In the genomic region with DNA sequence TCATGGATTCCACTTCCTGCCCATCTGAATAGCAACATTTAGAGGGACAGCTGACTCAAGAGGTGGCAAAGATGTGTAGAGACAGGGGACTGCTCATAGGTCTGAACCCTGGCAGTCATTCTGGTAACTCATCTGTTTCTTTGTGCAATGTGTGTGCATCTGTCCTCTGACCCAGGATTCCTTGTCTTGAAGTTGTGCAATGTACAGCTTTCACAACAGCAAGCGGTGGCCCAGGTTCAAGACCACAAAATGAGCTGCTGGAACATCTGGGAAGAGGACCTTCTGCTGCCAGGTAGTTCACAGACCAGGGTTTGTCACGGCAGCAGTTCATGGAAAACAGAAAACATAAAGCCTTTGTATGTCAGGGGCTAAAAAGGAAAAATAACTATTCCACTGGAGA, we compare ENCODE assay signal across 28 mouse cellular contexts.
A peak's percentile ranks its signal among the peaks of the same experiment; 100 is the strongest.
DNase-seq lines count a peak whose midpoint lies in the region; ATAC-seq and TF ChIP-seq lines count a peak whose summit lies in the region.
"Had no signal": no experiment of that assay in that cellular context is flagged by ENCODE, and none has a peak within 500 bp of the region (broad histone marks: within the 10 kb centered on the region; RNA-seq: fewer than 3 reads in every experiment).

No protein-coding gene starts in this region.

- DNase-seq in lung, postnatal 14 days, result peak; percentile 8
- DNase-seq in lung, postnatal 25 days (ENCODE audit: low spot score), result no peak
- peak; percentile 65 for DNase-seq in NIH3T3 (ENCODE audit: low read depth)
- peak; percentile 69 for DNase-seq in fibroblast of lung, adult 2 months (ENCODE audit: low read depth)
- no peak for DNase-seq in T-cell, adult 2 months (ENCODE audit: low spot score)
- DNase-seq in kidney, postnatal 10 days, result no peak
- DNase-seq: adrenal gland, adult 8-10 months; cerebellum, adult 8-10 months; cerebellum, postnatal 25 days; embryo, embryonic 11 days; forebrain, postnatal 0 days; gastrocnemius, postnatal 10 days; heart, postnatal 4 days; kidney, adult 9 months; kidney, postnatal 14 days; liver, embryonic 13.5 days; midbrain, embryonic 14.5 days; right cerebral cortex, adult 18-20 months; spleen, adult 18-20 months; thymus, postnatal 14 days had no signal

- ATAC-seq in intestine, postnatal 0 days, result no peak
- ATAC-seq: forebrain, postnatal 0 days; intestine, embryonic 16.5 days had no signal

- no peak for TF ChIP-seq CTCF in intestine, postnatal 0 days (IDR thresholded peaks at IDR 0.05; ENCODE audit: low read depth)

- no peak overlapping the region for H3K9ac ChIP-seq in intestine, postnatal 0 days (ENCODE audit: low read depth, low read length)
- H3K9ac ChIP-seq: embryonic facial prominence, embryonic 12.5 days; forebrain, embryonic 12.5 days; forebrain, postnatal 0 days; hindbrain, embryonic 13.5 days; limb, embryonic 13.5 days; liver, embryonic 13.5 days had no signal

- H3K4me2 ChIP-seq in intestine, postnatal 0 days (replicated peaks; ENCODE audit: low read depth), result no peak overlapping the region
- H3K4me2 ChIP-seq: embryonic facial prominence, embryonic 12.5 days; forebrain, embryonic 12.5 days; heart, embryonic 11.5 days; hindbrain, embryonic 13.5 days; limb, embryonic 13.5 days; liver, embryonic 13.5 days had no signal

- no peak overlapping the region for H3K4me3 ChIP-seq in intestine, postnatal 0 days (ENCODE audit: low read depth, low read length)
- H3K4me3 ChIP-seq: embryonic facial prominence, embryonic 12.5 days; forebrain, embryonic 12.5 days; hindbrain, embryonic 13.5 days; limb, embryonic 13.5 days; liver, embryonic 13.5 days had no signal

- 79% methylated on average over 2 of the region's 2 CpGs for WGBS in intestine, postnatal 0 days

- H3K27me3 ChIP-seq in intestine, postnatal 0 days (replicated peaks; ENCODE audit: control insufficient read depth, insufficient read depth, low read length), result no peaks in the 10 kb centered on the region
- H3K27me3 ChIP-seq: embryonic facial prominence, embryonic 12.5 days; forebrain, embryonic 12.5 days; hindbrain, embryonic 13.5 days; liver, embryonic 13.5 days had no signal

- H3K9me3 ChIP-seq in intestine, postnatal 0 days (ENCODE audit: control insufficient read depth), result no peaks in the 10 kb centered on the region
- H3K9me3 ChIP-seq: embryonic facial prominence, embryonic 12.5 days; forebrain, embryonic 12.5 days; hindbrain, embryonic 13.5 days; limb, embryonic 13.5 days; liver, embryonic 13.5 days had no signal

- H3K4me1 ChIP-seq in intestine, postnatal 0 days (replicated peaks; ENCODE audit: control insufficient read depth, insufficient read depth, low read length), result no peaks in the 10 kb centered on the region
- H3K4me1 ChIP-seq: embryonic facial prominence, embryonic 12.5 days; forebrain, embryonic 12.5 days; hindbrain, embryonic 13.5 days; limb, embryonic 13.5 days; liver, embryonic 13.5 days had no signal

- no peaks in the 10 kb centered on the region for H3K36me3 ChIP-seq in intestine, postnatal 0 days (ENCODE audit: control insufficient read depth, insufficient read depth)
- H3K36me3 ChIP-seq: embryonic facial prominence, embryonic 12.5 days; forebrain, embryonic 12.5 days; hindbrain, embryonic 13.5 days; limb, embryonic 13.5 days; liver, embryonic 13.5 days had no signal

- H3K27ac ChIP-seq in intestine, postnatal 0 days (ENCODE audit: low read depth, low read length), result no peak overlapping the region
- H3K27ac ChIP-seq: embryonic facial prominence, embryonic 12.5 days; forebrain, embryonic 12.5 days; hindbrain, embryonic 13.5 days; limb, embryonic 13.5 days; liver, embryonic 13.5 days; macrophage had no signal

Comparison
In these comparisons a context has a peak if more than half of its experiments do, and no peak if none do; other contexts are left out.
1. DNase-seq: peak in lung, postnatal 14 days (single experiment), NIH3T3 (single experiment) and fibroblast of lung, adult 2 months (single experiment); none in lung, postnatal 25 days (single experiment), T-cell, adult 2 months (single experiment) and kidney, postnatal 10 days (single experiment).